Mouse (Mus musculus) small intestine, adult 2 months (tissue): ENCODE results near the gene Nucb1.

ENCODE experiments used
- CTCF ChIP-seq: fragments of 200-500 bp; IDR thresholded peaks from 2 replicates; pipeline ENCODE4 v1.5.1; 2012; ENCODE audit warnings: low read depth, mild to moderate bottlenecking, control low read depth, inconsistent platforms, low read length, moderate library complexity, mixed read lengths; ENCODE audit not compliant: insufficient replicate concordance, insufficient read length; ENCODE audit errors: extremely low read depth
- POLR2A ChIP-seq: fragments of 200-500 bp; IDR thresholded peaks from 2 replicates; pipeline ENCODE4 v1.6.1; 2012; ENCODE audit warnings: low read depth, mild to moderate bottlenecking, control low read depth, inconsistent platforms, low read length, moderate library complexity

GRCm38 (mm10) chr7:45524841-45525621, 14.8 kb upstream of the Nucb1 start:
- TF ChIP-seq POLR2A: no peak
- no peak for TF ChIP-seq CTCF
